Mouse (Mus musculus) cerebral cortex, adult 2 months (tissue): Measurements from ENCODE around the gene Kat2a.

Source experiments
- WGBS: fragments of 180-500 bp; shearing (Covaris S2); methylation state at CpG from one replicate; pipeline ENCODE4 v1.1.7; 2018; 5-methylcytosine and 5-hydroxymethylcytosine counted together

Gene Kat2a

GRCm38 (mm10) chr11:100735954-100736745 is 23.9 kb upstream of the Kat2a start:
- 67% methylated on average over 14 of the region's 14 CpGs for WGBS

DNA sequence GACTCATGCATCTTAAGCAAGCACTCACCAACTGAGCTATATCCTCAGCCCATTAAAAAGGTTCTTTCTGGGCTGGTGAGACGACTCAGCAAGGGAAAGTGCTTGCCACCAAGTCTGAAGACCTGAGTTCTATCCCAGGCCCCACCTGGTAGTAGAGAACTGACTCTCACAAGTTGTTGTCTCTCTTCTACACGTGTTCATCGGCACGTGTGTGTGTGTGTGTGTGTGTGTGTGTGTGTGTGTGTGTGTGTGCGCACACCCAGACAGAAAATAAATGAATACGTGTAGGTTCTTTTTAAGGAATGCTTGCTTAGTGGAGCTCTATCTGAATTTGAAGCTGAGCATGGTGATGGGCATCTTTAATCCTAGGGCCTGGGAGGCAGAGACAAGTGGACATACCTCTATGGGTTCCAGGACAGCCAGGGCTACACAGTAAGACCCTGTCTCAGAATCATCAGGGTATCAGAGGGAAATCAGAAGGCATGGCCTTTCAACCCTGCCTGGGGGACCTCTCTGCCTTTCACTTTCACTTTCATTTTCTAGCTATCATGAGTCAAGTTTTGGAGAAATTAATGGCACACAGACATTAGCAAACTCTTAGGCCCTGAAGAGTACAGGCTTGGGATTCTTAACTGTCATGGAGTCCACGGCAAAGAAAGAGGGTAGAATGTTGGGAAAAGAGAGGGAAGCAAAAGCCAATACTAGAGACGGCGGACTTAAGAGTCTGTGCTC is 23.0 kb upstream of the Kat2a start:
- WGBS = 87% methylated on average over 9 of the region's 9 CpGs

DNA sequence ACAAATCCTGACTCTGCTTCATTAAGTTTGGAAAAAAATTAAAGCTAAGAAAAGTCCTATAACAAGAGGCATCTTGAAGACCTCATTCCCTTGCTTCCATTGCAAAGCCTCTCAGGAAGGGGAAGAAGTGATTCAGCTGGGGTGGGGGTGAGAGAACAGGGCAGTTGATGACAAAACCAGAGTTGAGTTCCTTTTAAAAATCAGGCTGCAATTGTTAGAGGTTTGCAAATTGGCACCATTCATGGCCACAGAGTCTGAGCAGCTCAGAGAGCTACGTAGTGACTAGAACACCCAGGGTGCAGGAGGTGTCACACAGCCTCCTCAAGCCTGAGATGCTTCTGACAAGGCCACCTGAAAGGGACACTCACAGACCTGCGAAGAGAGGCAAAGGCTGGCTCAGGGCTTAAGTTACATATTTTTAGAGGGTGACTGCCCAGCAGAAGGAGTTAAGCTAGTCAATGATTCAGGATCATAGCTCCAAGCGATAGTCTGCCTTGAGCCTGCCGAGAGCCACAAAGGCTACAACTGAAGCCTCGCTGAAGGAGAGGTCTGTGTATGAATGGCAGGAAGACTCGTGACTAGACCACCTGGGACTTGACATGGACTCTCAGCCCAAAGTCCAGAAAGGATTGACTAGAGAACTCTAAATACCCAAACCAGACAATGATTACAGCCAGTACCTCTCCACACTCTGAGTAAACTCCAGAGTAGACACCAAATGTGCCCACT is 18.4 kb upstream of the Kat2a start:
- 60% methylated on average over 6 of the region's 6 CpGs for WGBS

GRCm38 (mm10) chr11:100729976-100730375 is 17.7 kb upstream of the Kat2a start:
- 85% methylated on average over 4 of the region's 4 CpGs for WGBS

DNA sequence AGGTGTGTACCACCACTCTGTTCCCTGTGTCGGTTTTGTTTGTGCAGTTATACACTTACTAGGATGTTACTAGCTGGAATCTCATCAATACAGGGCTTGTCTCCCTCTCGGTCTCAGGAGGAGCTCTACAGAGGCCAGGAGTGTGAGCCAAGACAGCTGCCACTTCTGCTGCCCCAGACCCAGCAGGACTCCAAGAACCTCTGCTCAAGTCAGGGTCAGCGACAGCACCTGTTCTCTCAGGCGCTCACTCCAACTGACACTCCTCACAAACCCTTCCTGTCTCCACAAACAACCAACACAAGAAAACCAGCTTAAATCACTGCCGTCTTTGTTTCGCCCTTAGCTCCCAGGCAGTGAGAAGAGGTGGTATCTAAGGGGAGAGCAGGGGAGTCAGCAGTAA is 16.3 kb upstream of the Kat2a start:
- WGBS = 67% methylated on average over 6 of the region's 6 CpGs

DNA sequence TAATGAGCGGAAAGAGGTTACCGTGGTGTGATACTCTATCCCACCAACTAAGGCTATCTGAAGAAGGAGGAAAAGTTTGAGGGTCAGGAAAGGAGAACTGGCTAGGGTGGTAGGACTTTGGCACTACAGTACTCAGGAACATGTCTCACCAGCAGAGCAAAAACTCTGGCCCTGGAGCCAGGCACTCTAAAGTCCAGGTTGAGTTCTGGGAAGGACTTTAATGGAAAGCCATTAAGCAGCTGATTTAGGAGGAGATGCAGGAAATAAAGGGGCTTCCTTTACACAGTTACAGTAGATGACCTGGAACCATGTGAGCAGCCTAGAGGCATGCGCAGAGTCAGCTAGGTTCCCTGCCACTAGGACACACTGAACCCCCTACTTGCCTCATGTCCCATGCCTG is 14.9 kb upstream of the Kat2a start:
- 91% methylated on average over 3 of the region's 3 CpGs for WGBS

- WGBS = 46% methylated on average over 5 of the region's 5 CpGs
These were observed 12.8 kb upstream of the Kat2a start for GRCm38 (mm10) chr11:100724919-100725512.

GRCm38 (mm10) chr11:100722493-100723028 is 10.3 kb upstream of the Kat2a start:
- 42% methylated on average over 2 of the region's 2 CpGs for WGBS

GRCm38 (mm10) chr11:100721776-100722492 is 9.7 kb upstream of the Kat2a start:
- 33% methylated on average over 8 of the region's 8 CpGs for WGBS

GRCm38 (mm10) chr11:100721254-100721653 is 9.0 kb upstream of the Kat2a start:
- WGBS = 8% methylated on average over 4 of the region's 4 CpGs

DNA sequence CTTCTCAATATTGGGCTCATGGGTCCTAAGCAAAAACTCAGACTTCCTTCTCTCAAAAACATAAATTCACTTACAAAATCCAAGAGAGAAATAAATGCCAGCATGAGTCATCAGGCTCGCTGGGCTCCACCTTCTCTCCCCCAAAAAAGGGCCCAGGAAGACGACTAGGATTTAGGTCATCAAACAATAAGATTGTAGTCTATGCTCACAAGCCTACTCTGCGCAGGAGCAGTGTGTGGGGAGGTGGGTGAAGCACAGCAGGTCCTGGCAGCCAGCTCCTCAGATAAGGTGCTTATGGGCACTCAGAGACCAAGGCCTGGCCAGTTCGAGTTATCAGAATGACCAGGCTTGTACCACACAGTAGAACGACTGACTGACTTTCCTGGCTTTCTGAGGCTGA is 8.1 kb upstream of the Kat2a start:
- WGBS = 25% methylated on average over 5 of the region's 5 CpGs

DNA sequence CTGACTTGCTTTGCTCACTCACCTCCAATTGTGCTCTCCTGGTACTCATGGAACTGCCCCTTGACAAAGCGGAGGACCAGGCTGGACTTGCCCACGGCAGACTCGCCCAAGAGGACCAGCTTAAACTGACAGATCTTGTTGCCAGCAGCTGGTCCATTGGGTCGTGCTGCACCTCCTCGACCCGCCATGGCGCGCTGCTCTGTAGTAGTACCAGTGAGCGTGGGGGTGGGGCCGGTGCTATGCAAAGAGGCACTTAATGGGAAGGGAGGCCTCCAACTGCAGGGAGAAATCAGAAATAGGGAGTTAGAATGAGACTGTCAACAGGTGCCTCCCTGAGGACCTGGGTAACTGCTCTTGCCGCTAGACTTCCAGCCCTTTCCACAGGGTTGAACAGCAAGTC is 7.6 kb upstream of the Kat2a start:
- WGBS = 75% methylated on average over 11 of the region's 11 CpGs

DNA sequence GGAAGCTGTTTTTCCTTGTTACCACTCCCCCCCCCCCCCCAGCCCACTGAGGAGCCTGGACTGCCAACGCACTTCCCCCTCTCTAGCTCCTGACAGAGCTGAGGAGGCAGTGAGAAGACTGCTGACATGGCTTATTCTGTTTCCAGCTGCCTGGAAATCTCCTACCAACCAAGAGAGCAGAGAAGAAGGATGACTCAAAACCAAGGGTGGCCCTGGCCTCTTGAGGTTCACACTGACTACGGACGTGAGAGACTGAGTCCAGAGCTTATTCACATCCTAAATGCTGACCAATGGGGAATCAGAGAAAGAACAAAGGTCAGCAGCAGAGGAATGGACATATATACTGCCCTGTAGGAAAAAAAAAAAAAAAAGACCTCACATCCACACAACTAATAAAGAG is 7.0 kb upstream of the Kat2a start:
- WGBS = 39% methylated on average over 3 of the region's 3 CpGs

- 41% methylated on average over 4 of the region's 4 CpGs for WGBS
These were observed 6.6 kb upstream of the Kat2a start for GRCm38 (mm10) chr11:100718866-100719265.

- 85% methylated on average over 7 of the region's 7 CpGs for WGBS
These were observed 6.2 kb upstream of the Kat2a start for GRCm38 (mm10) chr11:100718462-100718861.

GRCm38 (mm10) chr11:100716649-100717048 is 4.4 kb upstream of the Kat2a start:
- 57% methylated on average over 3 of the region's 3 CpGs for WGBS

- WGBS = 49% methylated on average over 6 of the region's 6 CpGs
These were observed 2.7 kb upstream of the Kat2a start for GRCm38 (mm10) chr11:100714948-100715347.

GRCm38 (mm10) chr11:100714534-100714915 is 2.3 kb upstream of the Kat2a start:
- 43% methylated on average over 6 of the region's 6 CpGs for WGBS

DNA sequence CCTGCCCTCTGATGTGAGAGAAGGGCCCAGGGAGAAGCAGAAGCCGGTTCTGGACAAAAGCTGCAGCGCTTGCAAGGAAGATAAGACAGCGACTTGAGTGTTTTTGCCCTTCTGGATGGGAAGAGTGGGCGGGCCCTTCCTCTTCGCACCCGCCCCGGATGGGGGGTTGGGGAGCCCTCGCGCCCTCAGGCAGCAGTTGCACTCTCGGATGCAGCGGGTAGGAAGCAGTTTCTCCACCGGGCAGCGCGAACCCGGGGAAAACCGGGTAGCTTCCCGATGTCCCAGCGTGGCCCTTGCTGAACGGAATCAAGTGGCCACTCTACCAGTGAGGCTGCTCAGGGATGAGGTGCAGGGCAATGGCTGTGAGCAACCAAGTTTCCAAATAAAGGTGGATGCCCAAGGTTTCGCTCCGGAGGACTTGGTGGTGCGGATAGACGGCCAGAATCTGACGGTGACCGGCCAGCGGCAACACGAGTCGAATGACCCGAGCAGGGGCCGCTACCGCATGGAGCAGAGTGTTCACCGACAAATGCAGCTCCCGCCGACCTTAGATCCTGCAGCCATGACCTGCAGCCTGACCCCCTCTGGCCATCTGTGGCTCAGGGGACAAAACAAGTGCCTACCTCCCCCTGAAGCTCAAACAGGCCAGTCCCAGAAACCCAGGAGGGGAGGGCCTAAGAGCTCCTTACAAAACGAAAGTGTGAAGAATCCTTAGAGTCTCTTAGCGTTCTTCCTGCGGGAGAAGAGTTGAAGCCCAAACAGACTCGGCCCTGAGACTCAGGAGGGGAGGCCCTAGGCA is 1.7 kb upstream of the Kat2a start, which contains the start of gene Hspb9:
Gene Hspb9, plus strand, starts transcription at position 116 of the 799 bp plus-strand sequence.
- WGBS = 22% methylated on average over 38 of the region's 38 CpGs

DNA sequence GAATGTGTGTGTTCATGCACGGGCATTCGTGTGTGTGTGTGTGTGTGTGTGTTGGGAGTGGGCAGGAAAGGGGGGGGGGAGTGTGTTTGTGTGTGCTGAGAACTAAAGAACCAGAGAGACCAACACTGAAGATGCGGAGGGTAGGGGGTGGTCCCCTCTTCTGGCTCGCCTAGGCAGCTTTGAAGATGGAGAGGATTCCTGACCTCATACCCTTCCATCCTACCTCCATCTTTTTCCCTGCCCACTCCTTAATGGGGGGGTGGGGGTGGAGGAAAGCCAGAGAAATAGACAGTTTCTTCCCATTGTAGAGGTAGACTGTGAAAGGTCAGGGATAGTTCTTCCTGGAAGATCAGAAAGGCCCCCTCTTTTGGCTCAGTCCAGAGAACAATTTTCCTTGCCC is 909 bp upstream of the Kat2a start:
- 63% methylated on average over 4 of the region's 4 CpGs for WGBS
